Mouse (Mus musculus): ENCODE measurements at regions not wholly inside any gene's neighbourhood (a gene's known extent, or its start where the extent isn't known, plus 50 kb on each side); places are given as distances from the start of the nearest gene placed in this dataset.

- Histone ChIP-seq H3K4me2 (ENCODE audit: low read length) (no peak overlapping the region), H3K27me3 (ENCODE audit: insufficient read depth, low read length) (no peaks in the 10 kb centered on the region), H3K9ac (ENCODE audit: low read depth, low read length) (no peak overlapping the region), H3K4me1 (replicated peaks; ENCODE audit: insufficient read depth, low read length) (no peaks in the 10 kb centered on the region), H3K36me3 (ENCODE audit: insufficient read depth, low read length) (no peaks in the 10 kb centered on the region), H3K27ac (no peak overlapping the region), H3K9me3 (replicated peaks; ENCODE audit: low read length) (no peaks in the 10 kb centered on the region), H3K4me3 (replicated peaks; ENCODE audit: low read depth, low read length) (no peak overlapping the region)
- WGBS: 62% methylated on average over 2 of the region's 2 CpGs
- no peak for ATAC-seq (replicated peaks; ENCODE audit: low FRiP score, low read depth)
- no peak for DNase-seq (ENCODE audit: low spot score)
- TF ChIP-seq CTCF (IDR thresholded peaks at IDR 0.05; ENCODE audit: low read depth): no peak
Observed at GRCm38 (mm10) chr1:19794124-19794523, 585.4 kb downstream of the Tfap2b start.

GRCm38 (mm10) chr1:19825887-19826286 is 617.2 kb downstream of the Tfap2b start:
- no peak for TF ChIP-seq CTCF (IDR thresholded peaks at IDR 0.05; ENCODE audit: low read depth)
- no peak for DNase-seq (ENCODE audit: low spot score)
- WGBS: 85% methylated on average over 3 of the region's 3 CpGs
- Histone ChIP-seq H3K9me3 (replicated peaks; ENCODE audit: low read length) (no peaks in the 10 kb centered on the region), H3K4me1 (replicated peaks; ENCODE audit: insufficient read depth, low read length) (no peaks in the 10 kb centered on the region), H3K27me3 (ENCODE audit: insufficient read depth, low read length) (no peaks in the 10 kb centered on the region), H3K9ac (ENCODE audit: low read depth, low read length) (no peak overlapping the region), H3K27ac (no peak overlapping the region), H3K4me2 (ENCODE audit: low read length) (no peak overlapping the region), H3K4me3 (replicated peaks; ENCODE audit: low read depth, low read length) (no peak overlapping the region), H3K36me3 (ENCODE audit: insufficient read depth, low read length) (no peaks in the 10 kb centered on the region)
- no peak for ATAC-seq (replicated peaks; ENCODE audit: low FRiP score, low read depth)

DNA sequence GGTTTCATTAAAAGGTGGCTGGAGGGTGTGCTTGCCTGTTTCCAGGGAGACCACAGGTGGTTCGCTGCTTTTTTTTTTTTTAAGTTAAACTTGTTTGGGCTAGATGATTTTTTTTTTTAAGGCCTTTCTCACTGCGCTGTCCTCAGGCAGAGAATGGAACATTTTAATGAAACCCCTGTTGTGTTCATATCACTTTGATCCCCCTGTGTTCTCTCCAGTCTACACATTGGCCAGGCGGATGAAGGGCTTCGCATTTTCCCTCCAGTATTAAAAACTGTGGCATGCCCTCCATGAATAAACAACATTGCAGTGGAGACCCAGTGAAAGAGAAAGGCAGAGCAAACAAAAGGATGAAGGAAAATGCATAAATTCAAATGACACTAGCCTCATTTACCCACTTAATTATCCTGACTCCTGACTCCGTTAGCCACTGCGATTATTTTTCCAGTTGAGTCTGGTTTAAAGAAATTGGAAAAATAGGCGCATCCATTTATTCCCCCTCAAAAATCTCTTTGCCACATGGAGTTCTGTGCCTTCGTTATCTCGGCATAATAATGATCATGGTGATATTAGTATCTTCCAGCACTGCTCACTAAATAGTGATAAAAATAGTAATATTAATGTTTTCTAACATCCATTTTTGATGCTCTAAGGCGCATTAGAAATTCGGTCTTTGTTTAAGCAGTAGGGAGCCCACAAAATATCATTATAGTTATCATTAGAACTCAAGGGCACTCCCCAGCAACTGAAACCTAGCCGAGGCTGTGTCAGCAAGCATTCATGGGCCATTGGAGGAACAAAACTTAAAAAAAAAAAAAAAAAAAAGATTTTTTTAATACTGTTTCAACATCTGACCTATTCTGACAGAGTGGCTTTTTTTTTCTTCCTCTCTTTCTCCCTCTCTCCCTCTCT is 618.0 kb downstream of the Tfap2b start:
- Histone ChIP-seq H3K27me3 (ENCODE audit: insufficient read depth, low read length) (no peaks in the 10 kb centered on the region), H3K9me3 (replicated peaks; ENCODE audit: low read length) (no peaks in the 10 kb centered on the region), H3K27ac (no peak overlapping the region), H3K4me3 (replicated peaks; ENCODE audit: low read depth, low read length) (no peak overlapping the region), H3K4me1 (replicated peaks; ENCODE audit: insufficient read depth, low read length) (no peaks in the 10 kb centered on the region), H3K9ac (ENCODE audit: low read depth, low read length) (no peak overlapping the region), H3K4me2 (ENCODE audit: low read length) (no peak overlapping the region), H3K36me3 (ENCODE audit: insufficient read depth, low read length) (no peaks in the 10 kb centered on the region)
- DNase-seq (ENCODE audit: low spot score) (no peak), ATAC-seq (replicated peaks; ENCODE audit: low FRiP score, low read depth) (no peak)
- 75% methylated on average over 12 of the region's 12 CpGs for WGBS
- no peak for TF ChIP-seq CTCF (IDR thresholded peaks at IDR 0.05; ENCODE audit: low read depth)

GRCm38 (mm10) chr1:19849918-19850317 is 641.2 kb downstream of the Tfap2b start:
- ATAC-seq (replicated peaks; ENCODE audit: low FRiP score, low read depth): no peak

GRCm38 (mm10) chr1:19857250-19857649 is 648.5 kb downstream of the Tfap2b start:
- Histone ChIP-seq H3K9me3 (replicated peaks; ENCODE audit: low read length) (no peaks in the 10 kb centered on the region), H3K4me1 (replicated peaks; ENCODE audit: insufficient read depth, low read length) (no peaks in the 10 kb centered on the region), H3K9ac (ENCODE audit: low read depth, low read length) (no peak overlapping the region), H3K4me2 (ENCODE audit: low read length) (no peak overlapping the region), H3K36me3 (ENCODE audit: insufficient read depth, low read length) (no peaks in the 10 kb centered on the region), H3K4me3 (replicated peaks; ENCODE audit: low read depth, low read length) (no peak overlapping the region), H3K27ac (no peak overlapping the region), H3K27me3 (ENCODE audit: insufficient read depth, low read length) (no peaks in the 10 kb centered on the region)
- ATAC-seq (replicated peaks; ENCODE audit: low FRiP score, low read depth) (no peak), DNase-seq (ENCODE audit: low spot score) (no peak)
- TF ChIP-seq CTCF (IDR thresholded peaks at IDR 0.05; ENCODE audit: low read depth): no peak

More at GRCm38 (mm10) chr1:19849918-19850317, 641.2 kb downstream of the Tfap2b start:
- no peak for TF ChIP-seq CTCF (IDR thresholded peaks at IDR 0.05; ENCODE audit: low read depth)
- no peaks in the 10 kb centered on the region for H3K27me3 ChIP-seq (ENCODE audit: insufficient read depth, low read length)
- no peaks in the 10 kb centered on the region for H3K36me3 ChIP-seq (ENCODE audit: insufficient read depth, low read length)
- no peak overlapping the region for H3K9ac ChIP-seq (ENCODE audit: low read depth, low read length)
- no peak overlapping the region for H3K4me2 ChIP-seq (ENCODE audit: low read length)
- DNase-seq (ENCODE audit: low spot score): no peak
- H3K4me1 ChIP-seq (replicated peaks; ENCODE audit: insufficient read depth, low read length): no peaks in the 10 kb centered on the region
- no peaks in the 10 kb centered on the region for H3K9me3 ChIP-seq (replicated peaks; ENCODE audit: low read length)
- no peak overlapping the region for H3K27ac ChIP-seq
- H3K4me3 ChIP-seq (replicated peaks; ENCODE audit: low read depth, low read length): no peak overlapping the region
- WGBS: 73% methylated on average over 3 of the region's 3 CpGs

DNA sequence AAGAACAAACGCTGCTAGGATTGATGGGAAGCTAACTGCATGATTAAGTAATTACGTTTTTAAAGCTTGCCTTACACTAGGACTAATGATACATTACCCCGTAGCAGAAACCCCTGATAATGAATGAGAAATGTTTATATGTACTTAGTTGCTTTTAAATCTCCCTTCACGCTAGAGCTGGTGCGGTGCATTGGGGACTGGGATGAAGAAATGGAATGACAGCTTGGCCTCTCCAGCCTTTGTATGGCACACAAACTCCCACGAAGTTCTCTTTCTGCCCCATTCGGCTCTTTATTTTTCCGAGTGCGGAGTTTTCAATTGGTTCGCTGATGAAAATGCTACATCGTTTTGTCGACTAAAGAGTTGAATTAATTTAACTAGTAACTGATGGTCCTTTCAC is 659.8 kb downstream of the Tfap2b start:
- no peaks in the 10 kb centered on the region for H3K27me3 ChIP-seq (ENCODE audit: insufficient read depth, low read length)
- no peaks in the 10 kb centered on the region for H3K9me3 ChIP-seq (replicated peaks; ENCODE audit: low read length)
- WGBS: 74% methylated on average over 12 of the region's 12 CpGs
- no peaks in the 10 kb centered on the region for H3K36me3 ChIP-seq (ENCODE audit: insufficient read depth, low read length)
- no peak overlapping the region for H3K9ac ChIP-seq (ENCODE audit: low read depth, low read length)
- no peak for TF ChIP-seq CTCF (IDR thresholded peaks at IDR 0.05; ENCODE audit: low read depth)
- ATAC-seq (replicated peaks; ENCODE audit: low FRiP score, low read depth): no peak
- no peaks in the 10 kb centered on the region for H3K4me1 ChIP-seq (replicated peaks; ENCODE audit: insufficient read depth, low read length)
- no peak overlapping the region for H3K4me3 ChIP-seq (replicated peaks; ENCODE audit: low read depth, low read length)
- H3K4me2 ChIP-seq (ENCODE audit: low read length): no peak overlapping the region
- no peak for DNase-seq (ENCODE audit: low spot score)
- no peak overlapping the region for H3K27ac ChIP-seq
